Mouse (Mus musculus) C2C12 (cell line): ENCODE data around the gene Aak1.

ENCODE experiments used
- CTCF ChIP-seq: IDR thresholded peaks from one replicate; pipeline ENCODE4 v1.5.1; 2011; ENCODE audit not compliant: control insufficient read depth, insufficient read depth, insufficient read length
- FOSL1 ChIP-seq: IDR thresholded peaks from one replicate; pipeline ENCODE4 v1.8.0; 2011; ENCODE audit warnings: mild to moderate bottlenecking, low read length; ENCODE audit not compliant: poor library complexity, insufficient read depth, severe bottlenecking
- MAX ChIP-seq: IDR thresholded peaks from one replicate; pipeline ENCODE4 v1.6.1; 2011; ENCODE audit warnings: mild to moderate bottlenecking, control low read depth
- MYOD1 ChIP-seq: IDR thresholded peaks from one replicate; pipeline ENCODE4 v1.6.1; 2011; ENCODE audit warnings: low read depth; ENCODE audit not compliant: control insufficient read depth, insufficient read length
- USF1 ChIP-seq: IDR thresholded peaks from one replicate; pipeline ENCODE4 v1.6.1; 2011; ENCODE audit warnings: low read depth, mild to moderate bottlenecking, control low read depth, moderate library complexity

GRCm38 (mm10) chr6:87028881-87029280, 179.6 kb downstream of the Aak1 start:
- TF ChIP-seq CTCF (no peak), FOSL1 (no peak), USF1 (no peak), MYOD1 (no peak), MAX (no peak)
